Mouse (Mus musculus): ENCODE measurements at regions not wholly inside any gene's neighbourhood (a gene's known extent, or its start where the extent isn't known, plus 50 kb on each side); places are given as distances from the start of the nearest gene placed in this dataset.

DNA sequence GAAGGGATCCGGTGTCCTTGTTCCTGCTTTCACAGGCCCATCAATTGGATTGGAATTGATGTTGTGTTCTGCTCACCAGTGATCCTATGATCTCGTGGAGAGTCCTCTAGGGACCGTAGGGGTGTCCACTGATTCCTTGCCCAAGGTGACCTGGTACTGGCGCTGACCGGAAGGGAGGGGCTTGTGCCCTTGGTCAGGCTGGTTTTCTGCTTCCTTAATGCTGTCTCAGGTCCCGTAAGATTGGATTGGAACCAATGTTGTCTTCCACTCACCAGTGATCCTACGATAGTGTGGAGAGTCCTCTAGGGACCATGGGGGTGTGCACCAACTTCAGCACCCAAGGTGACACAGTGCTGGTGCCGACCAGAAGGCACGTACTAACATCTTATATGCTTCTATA lies 324.9 kb upstream of the Ptchd4 start:
- no peak for DNase-seq

DNA sequence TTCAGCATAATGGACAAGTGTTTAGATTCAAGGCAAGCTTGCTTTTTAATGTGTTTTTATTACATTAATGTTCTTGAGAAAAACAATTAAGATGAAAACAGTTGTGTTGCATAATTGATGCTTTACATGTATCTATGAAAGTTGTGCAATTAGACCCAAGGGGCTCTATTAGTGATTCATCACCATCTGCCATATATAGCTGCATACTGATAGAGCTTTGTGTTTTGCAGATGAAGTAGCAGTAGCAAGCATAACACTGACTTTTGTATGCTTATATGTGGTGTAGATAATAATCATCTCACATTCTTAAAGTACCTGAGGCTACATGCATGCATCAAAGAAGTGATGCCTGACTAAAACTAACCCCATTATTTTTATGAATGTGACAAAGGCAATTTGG lies 307.3 kb upstream of the Ptchd4 start:
- no peak for DNase-seq

DNA sequence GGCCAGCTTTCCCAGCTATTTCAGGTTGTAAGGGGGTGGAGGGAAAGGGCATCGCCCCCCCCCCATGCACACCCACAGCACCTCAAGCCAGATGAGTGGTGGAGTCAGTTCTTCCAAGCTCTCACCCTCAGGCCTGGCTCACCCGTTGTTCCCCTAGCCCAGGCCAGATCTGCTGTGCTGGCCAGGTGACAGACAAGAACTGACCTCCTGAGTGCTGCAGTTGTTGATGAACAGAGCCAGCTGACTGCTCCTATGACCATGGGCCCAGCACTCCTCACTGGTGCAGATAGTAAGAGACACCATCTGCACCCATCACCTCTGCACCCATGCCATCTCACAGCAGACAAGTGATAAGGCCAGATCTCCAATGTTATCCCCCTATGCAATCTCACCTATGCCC lies 291.5 kb upstream of the Ptchd4 start:
- no peak for DNase-seq

DNA sequence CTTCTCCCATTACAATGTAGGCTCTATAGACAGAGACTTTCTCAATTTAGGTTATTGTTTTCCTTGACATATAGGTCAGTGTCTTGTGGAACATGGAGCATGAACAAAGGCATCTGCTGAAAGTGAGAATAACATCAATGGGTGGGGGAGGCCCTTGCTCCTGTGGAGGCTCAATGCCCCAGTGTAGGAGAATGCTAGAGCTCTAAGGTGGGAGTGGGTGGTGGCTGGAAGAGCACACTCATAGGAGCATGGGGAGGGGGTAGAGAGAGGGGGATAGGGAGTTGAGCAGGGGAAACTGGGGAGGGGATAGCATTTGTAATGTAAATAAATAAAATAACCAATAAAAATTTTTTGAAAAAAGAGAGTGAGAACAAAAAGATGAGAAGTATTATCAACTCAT lies 288.5 kb upstream of the Ptchd4 start:
- no peak for DNase-seq

DNA sequence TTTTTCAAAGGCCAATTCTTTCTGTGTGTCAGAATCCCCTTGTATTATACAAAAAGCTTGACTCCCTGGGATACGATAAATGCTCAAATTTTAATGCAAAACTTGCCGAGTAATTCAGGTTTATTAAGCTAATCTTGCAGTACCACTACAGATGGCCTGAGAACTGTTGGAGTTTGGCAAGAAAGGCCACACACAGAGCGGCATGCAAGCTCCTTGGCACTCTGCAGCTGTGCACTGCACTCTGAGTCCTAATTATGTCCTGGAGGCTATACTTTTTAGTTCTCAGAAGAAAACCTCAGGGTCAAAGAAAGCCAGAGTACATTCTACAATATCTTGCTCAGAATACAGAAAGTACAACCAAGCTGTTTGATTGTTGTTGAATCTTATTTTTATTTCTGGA lies 286.3 kb upstream of the Ptchd4 start:
- peak in 1 of 2 experiments; percentile 26 for DNase-seq

DNA sequence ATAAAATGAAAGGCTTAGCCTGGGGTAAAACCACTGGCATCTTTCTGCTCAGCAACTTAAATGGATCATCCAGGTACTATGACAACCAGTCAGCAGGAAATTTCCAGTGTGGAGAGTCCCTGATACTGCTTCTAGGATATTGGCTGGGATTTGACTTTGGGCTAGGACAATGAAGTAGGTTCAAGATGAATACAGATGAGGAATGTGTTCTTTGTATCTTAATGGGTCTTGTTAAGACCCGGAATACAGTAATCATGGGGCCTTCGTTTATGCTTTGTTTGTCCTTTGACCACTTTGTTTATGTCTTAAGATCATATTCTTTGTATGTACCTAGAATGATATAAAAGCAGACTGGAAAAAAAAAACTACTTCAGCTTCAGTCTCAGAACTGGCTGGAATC lies 278.7 kb upstream of the Ptchd4 start:
- DNase-seq, result no peak

DNA sequence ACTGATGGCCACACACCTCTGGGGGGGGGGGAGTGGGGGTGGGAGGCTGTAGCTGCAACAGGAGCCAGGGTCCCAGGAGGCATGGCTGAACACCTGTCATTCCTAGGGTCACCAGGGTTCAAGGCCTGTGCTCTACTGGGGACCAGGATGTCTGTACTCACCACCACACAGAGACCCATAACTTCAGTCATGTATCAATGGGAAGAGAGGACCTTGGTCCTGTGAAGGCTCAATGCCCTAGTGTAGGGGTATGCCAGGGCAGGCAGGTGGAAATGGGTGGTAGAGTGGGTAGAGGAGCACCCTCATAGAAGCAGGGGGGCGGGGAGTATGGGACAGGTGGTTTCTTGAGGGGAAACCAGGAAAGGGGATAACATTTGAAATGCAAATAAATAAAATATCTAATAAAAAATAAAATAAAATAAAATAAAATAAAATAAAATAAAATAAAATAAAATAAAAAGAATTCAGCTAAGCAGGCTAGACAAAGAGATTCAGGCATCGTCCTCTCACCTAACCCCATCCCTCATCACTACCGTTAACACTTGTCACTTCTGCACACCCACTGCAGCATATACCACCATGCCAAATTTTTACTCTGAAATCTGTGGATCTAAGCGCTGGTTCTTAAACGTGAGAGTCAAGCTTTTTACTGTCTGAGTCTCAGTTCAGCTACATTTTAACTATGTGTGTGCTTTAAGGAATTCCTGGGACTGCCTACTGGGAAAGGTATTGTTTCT lies 265.8 kb upstream of the Ptchd4 start:
- DNase-seq, result no peak

DNA sequence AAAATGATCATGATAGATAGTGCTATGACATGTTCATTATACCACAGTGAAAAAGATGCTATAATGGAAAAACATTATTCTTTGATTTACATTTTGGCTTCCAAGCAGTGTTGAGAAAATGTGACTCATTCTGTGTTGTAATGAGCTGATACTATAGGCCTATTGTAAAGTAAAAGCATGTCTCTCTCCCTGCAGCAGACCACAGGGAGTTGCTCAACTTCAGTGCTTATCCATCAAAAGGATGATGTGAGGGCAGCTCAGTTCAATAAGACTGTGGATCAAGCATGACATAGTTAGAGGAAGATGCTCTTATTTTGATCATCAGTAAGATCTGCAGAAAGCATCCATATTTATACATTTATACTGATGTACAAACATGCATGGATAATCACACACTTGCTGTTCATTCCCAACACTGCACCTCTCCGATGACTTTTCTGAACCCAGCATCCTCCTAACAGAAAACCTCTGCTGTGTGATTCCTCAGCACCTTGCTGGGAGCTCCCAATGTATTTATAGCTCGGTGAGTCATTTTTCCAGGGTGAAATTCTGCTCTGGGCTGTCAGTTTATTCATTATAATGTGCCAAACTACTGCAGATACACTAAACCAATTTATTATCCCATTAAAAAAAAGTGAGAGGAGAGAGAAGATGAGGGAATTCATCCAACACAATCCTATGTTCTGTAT lies 224.8 kb upstream of the Ptchd4 start:
- DNase-seq, result peak; percentile 33 to 45

DNA sequence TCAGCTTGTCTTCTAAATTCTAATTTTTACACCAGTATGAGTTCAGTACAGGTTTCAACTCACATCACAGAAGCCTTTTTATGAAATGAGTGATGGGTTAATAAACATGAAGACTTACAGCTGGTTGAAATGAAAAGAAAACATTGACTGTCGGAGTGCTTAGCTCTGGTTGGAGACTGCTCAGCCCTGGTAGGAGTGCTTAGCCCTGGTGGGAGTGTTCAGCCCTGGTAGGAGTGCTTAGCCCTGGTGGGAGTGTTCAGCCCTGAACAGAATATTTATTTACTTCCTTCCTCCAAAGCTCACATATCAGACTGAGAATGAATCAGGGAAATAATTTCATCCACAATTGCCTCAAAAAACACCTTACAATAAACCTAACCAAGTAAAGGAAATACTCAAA lies 202.1 kb upstream of the Ptchd4 start:
- no peak for DNase-seq

DNA sequence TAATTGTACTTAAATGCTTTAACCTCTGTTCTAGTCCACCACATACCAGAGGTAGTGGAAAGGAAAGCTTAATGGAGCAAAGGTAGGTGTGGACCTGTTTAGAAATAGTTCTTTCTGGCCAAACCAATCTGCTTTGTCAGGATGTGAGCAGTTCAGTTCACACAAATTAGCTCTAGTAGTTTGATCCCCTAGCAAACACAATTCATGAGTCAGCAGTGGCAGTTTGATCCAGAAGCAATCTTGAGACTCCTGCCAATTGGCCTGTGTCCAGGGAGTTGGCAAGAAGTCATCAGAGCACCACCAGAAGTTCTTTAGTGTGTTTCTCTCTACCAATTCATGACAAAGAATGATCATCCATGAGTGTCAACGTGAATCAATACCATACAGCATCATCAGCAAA lies 195.0 kb upstream of the Ptchd4 start:
- DNase-seq, result peak; percentile 13 to 37

DNA sequence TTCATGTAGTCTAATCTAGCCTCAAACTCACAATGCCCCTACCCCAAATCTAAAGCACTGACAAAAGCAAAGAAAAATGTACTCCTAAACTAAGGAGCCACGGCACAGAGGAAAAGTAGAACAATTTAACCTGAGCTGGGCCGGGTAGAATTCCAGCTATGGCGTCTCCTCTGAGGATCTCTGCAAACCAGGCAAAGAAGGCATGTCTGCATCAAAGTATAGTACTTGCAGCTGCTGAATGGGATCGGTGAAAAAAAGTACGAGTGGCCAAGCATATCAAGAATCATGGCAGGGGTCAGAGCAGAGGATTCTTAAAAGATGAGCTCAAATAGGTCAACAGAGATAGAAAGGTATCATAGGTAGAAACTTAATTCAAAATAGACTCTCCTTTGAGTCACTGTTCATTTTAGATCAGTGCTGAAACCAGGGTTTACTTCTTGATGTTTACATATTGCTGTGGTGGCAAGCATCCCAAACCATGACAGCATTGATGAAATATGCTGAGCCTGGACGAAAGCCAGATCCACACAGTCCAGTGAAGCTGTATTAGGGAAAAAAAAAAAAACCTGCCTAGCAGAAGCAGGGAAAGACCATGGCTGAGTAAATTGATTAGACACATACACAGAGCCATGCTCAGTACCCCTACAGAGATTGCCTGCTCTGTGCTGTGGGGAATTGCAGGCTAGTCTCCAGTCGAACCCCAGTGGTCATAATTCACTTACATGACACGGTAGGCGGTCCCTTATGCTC lies 189.1 kb upstream of the Ptchd4 start:
- DNase-seq, result peak; percentile 62 to 76

DNA sequence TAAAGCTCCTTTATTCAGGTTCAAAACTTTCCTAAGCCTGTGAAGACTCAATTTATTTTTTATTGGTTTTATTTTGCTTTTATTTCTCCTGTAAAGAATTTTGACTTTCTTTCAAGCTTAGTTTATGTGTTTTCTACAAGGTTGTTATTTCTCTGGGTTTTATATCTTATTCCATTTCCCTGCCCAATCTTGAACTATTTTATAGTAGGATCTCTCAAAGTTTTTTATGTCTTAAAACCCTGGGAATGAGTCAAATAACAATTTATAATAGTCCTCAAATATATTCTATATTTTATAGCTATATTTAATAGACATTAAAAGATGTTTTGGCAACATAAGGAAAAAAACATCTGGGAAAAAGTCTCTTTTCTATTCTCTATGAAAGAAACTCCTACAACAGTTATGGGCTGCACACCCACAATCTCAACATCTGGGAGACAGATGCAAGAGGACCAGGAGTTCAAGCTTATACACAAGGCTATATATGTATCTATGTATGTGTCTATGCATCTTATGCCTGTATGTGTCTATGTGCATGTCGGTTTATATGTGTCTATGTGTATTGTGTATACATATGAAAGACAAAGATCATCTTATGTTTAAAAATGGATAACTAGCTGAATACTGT lies 146.2 kb upstream of the Ptchd4 start:
- DNase-seq, result no peak

DNA sequence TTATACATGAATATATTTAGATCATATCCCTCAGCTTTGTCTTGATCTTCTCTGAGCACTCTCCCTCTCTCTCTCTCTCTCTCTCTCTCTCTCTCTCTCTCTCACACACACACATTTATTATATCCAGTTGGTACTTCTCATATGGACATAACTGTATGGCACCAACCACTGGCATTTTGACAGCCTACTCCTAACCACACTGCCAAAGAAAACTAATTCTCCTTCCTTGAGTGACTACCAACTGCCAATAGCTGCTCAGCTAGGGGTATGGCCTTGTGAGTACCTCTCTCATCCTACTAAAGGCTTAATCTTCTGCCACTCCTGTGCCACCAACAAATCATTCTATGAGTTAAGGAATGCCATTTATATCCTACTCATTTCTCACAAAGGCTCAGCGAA lies 127.2 kb upstream of the Ptchd4 start:
- DNase-seq, result no peak

DNA sequence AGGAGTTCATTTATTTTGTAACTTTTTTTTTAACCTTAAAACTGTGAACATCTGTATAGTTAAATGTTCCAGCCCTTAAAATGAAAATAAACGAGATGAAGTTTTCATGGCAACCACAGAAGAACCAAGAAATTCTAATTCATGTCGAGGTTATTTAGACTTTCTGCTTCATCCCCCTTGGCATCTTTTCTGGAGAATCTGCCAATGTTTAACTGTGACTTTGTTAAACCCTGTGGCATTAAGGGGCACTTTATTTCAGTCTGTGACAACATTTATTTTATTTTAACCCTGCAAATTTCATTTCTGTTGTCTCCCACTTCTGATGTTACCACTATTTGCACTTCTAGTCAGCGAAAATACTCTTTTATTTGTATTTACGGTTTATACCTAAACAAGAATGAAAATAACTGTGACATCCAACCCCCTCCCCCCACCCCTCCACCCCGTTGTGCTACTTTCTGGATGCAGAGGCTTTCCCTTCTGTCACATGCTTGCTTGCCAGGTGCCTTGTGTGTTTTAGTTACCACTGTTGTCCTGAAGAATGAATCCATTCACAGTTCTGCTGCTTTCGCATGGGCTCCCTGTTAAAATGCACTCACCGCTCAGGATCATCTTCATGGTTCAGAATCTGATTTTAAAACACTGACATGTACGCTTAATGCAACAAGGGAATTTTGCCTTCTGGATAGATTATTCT lies 125.4 kb upstream of the Ptchd4 start:
- DNase-seq, result peak; percentile 73 to 87

Measured in cerebellum, postnatal 25 days (tissue).